ENCODE assay signal across 8 mouse cellular contexts in genomic region chr13:12394609-12395505, GRCm38 (mm10). TPM values are rescaled to one million over a fixed set of nuclear protein-coding genes. Genes with fewer than 3 reads are reported as not detected.
A peak's percentile ranks its signal among the peaks of the same experiment; 100 is the strongest.
DNase-seq lines count a peak whose midpoint lies in the region; ATAC-seq and TF ChIP-seq lines count a peak whose summit lies in the region.

Gene Heatr1 (plus strand): TSS chr13:12395027.

- peak within 1 kb of the TSS; percentile 98 for H3K4me2 ChIP-seq in hindbrain, embryonic 13.5 days

- CTCF ChIA-PET in Patski (lab: Charles Lee): interaction anchor here (0.7 to 1.1 kb wide), 2 partner anchors 10 to 19 kb away, joined by 3 read pairs; no protein-coding TSS in a partner anchor

- ATAC-seq in Patski: peak; percentile 99
- peak; percentile 97 for ATAC-seq in hindbrain, embryonic 13.5 days (ENCODE audit: low FRiP score)

- peak within 1 kb of the TSS; percentile 63 for H3K27ac ChIP-seq in hindbrain, embryonic 13.5 days

- peak within 1 kb of the TSS; percentile 78 for H3K9ac ChIP-seq in hindbrain, embryonic 13.5 days

- TF ChIP-seq CTCF in Patski (IDR thresholded peaks at IDR 0.05): no peak

- H3K4me3 ChIP-seq in hindbrain, embryonic 13.5 days: peak within 1 kb of the TSS; percentile 92

- peaks cover 10% of the 10 kb centered on the region for H3K4me1 ChIP-seq in hindbrain, embryonic 13.5 days (replicated peaks)

- peaks cover 5% of the 10 kb centered on the region for H3K27me3 ChIP-seq in Patski
- peaks cover 15% of the 10 kb centered on the region for H3K27me3 ChIP-seq in hindbrain, embryonic 13.5 days

- no peaks in the 10 kb centered on the region for H3K9me3 ChIP-seq in hindbrain, embryonic 13.5 days

- H3K36me3 ChIP-seq in hindbrain, embryonic 13.5 days: peaks cover 24% of the 10 kb centered on the region

- in situ Hi-C loops in Patski (cut with MboI; ENCODE audit: low pct_unique_long_range_greater_than_20kb): loop anchor here (25.0 kb wide), 1 partner anchor 633 kb away; no protein-coding TSS in a partner anchor

- WGBS in hindbrain, embryonic 13.5 days: under 1% methylated on average over 43 of the region's 43 CpGs

- POLR2A ChIA-PET in Patski (lab: Charles Lee): no interaction called here

- DNase-seq in Patski (ENCODE audit: low read depth, low spot score): peak; percentile 96
- DNase-seq in cerebellum, postnatal 14 days: peak; percentile 90 to 95
- peak; percentile 93 for DNase-seq in frontal cortex, postnatal 14 days (ENCODE audit: low spot score in 2 of 2)
- DNase-seq in layer of hippocampus, postnatal 25 days (ENCODE audit: extremely low spot score in 1 of 2, low spot score in 1 of 2): peak; percentile 73 to 74
- peak; percentile 98 for DNase-seq in lung, postnatal 25 days (ENCODE audit: low spot score)
- peak; percentile 99 for DNase-seq in retina, embryonic 14.5 days (ENCODE audit: low spot score)
- DNase-seq in thymus, postnatal 4 days: peak; percentile 94

RNA-seq across cellular contexts. Expression of gene Heatr1, which starts in this region (rescaled TPM):
- 24.6 TPM for polyA plus RNA-seq in Patski (2021)
- 12.5 and 12.8 TPM in 2 replicates for polyA plus RNA-seq in hindbrain, embryonic 13.5 days (2015; fragmentation: Nextera tagmentation; extraction: Ambion mirVana)
- total RNA-seq in layer of hippocampus, postnatal 25 days (2021): 10 to 100 TPM; 26.5 to 31.4 TPM

Comparison
In these comparisons a context has a peak if more than half of its experiments do, and no peak if none do; other contexts are left out.
1. Peak in every context shown above with its lines: DNase-seq, ATAC-seq, H3K4me3 ChIP-seq and H3K27ac ChIP-seq.